Mouse (Mus musculus) E14TG2a.4 (cell line): Measurements from ENCODE around the gene Nub1.
"Not testable (repeated sequence)": the region's sequence is repeated elsewhere in the genome, so short reads cannot be mapped to it uniquely, and the experiment has no call there.

Source experiments
- CTCF ChIP-seq: conservative IDR thresholded peaks from 2 replicates; pipeline ENCODE4 v1.5.1; 2014; ENCODE audit warnings: low read length
- NANOG ChIP-seq: IDR thresholded peaks from 2 replicates; pipeline ENCODE4 v1.6.1; 2014; ENCODE audit warnings: borderline replicate concordance, low read length, mixed read lengths

GRCm38 (mm10) chr5:24686671-24687420, 1.5 kb downstream of the Nub1 start:
- TF ChIP-seq CTCF, NANOG: not testable (repeated sequence)
